Mouse (Mus musculus) kidney, embryonic 14.5 days (tissue): ENCODE measurements around the gene Ldhd. TPM values are rescaled to one million over a fixed set of nuclear protein-coding genes. Genes with fewer than 3 reads are reported as not detected.
"Not testable (repeated sequence)": the region's sequence is repeated elsewhere in the genome, so short reads cannot be mapped to it uniquely, and the experiment has no call there.

Experiments used
- ATAC-seq: fragments of 200-750 bp; cut with Nextera tagmentation; 2 replicates; pipeline ENCODE4 v1.8.0; 2017; ENCODE audit warnings: moderate number of reproducible peaks, mild to moderate bottlenecking, moderate TSS enrichment, moderate library complexity; ENCODE audit not compliant: low FRiP score, low TSS enrichment
- H3K27ac ChIP-seq: fragments of 300-500 bp; sonication (generic); 2 replicates; pipeline ENCODE4 v1.5.1; 2014; ENCODE audit warnings: low read depth, mild to moderate bottlenecking, low read length, moderate library complexity, mixed read lengths
- H3K27me3 ChIP-seq: fragments of 300-500 bp; sonication (generic); 2 replicates; pipeline ENCODE4 v1.6.1; 2014; ENCODE audit warnings: mild to moderate bottlenecking, low read length; ENCODE audit not compliant: control insufficient read depth, insufficient read depth
- H3K36me3 ChIP-seq: fragments of 300-500 bp; sonication (generic); 2 replicates; pipeline ENCODE4 v1.6.1; 2014; ENCODE audit warnings: low read length, mixed read lengths; ENCODE audit not compliant: control insufficient read depth, insufficient read depth
- H3K4me1 ChIP-seq: fragments of 300-500 bp; sonication (generic); 2 replicates; pipeline ENCODE4 v1.6.1; 2014; ENCODE audit warnings: low read length, mixed read lengths; ENCODE audit not compliant: control insufficient read depth, insufficient read depth
- H3K4me2 ChIP-seq: fragments of 300-500 bp; sonication (generic); replicated peaks from 2 replicates; pipeline ENCODE4 v1.6.1; 2014; ENCODE audit warnings: low read depth, mild to moderate bottlenecking, low read length
- H3K4me3 ChIP-seq: fragments of 300-500 bp; sonication (generic); 2 replicates; pipeline ENCODE4 v1.5.1; 2014; ENCODE audit warnings: mild to moderate bottlenecking, low read length
- H3K9ac ChIP-seq: fragments of 300-500 bp; sonication (generic); 2 replicates; pipeline ENCODE4 v1.6.1; 2014; ENCODE audit warnings: low read depth, mild to moderate bottlenecking, low read length, moderate library complexity
- H3K9me3 ChIP-seq: fragments of 300-500 bp; sonication (generic); 2 replicates; pipeline ENCODE4 v1.6.1; 2016; ENCODE audit warnings: low read length; ENCODE audit not compliant: control insufficient read depth
- WGBS: fragments of 180-500 bp; shearing (Covaris S2); extraction: QIAGEN DNeasy Blood & Tissue Kit; methylation state at CpG from one replicate; pipeline ENCODE4 v1.1.7; 2014; 5-methylcytosine and 5-hydroxymethylcytosine counted together
- polyA plus RNA-seq: library from polyadenylated mRNA; unstranded; fragments of >200 nt; fragmentation: Nextera tagmentation; extraction: Ambion mirVana; gene quantifications from 2 replicates; pipeline ENCODE4 v1.2.1, GENCODE M21; 2014

The Ldhd gene
- polyA plus RNA-seq, 1 experiment from 2014 or later: 0.99 TPM

DNA sequence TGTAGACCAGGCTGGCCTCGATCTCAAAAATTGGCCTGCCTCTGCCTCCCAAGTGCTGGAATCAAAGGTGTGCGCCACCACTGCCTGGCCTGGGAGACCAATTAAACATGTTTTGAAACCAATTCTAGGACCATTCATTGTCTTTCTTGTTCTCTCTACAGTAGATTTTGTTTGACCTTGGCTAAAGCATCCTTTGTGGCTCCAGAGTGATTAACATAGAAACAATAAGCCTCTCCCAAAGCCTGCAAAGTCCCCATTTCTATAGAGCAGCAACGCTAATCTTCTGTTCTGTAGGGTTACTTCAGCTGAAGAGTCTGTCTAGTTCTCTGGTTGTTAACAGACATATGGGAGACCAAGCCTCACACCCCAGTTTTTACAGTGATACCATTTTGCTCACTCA, 20.5 kb upstream of the Ldhd start:
- no peak for ATAC-seq
- H3K4me3 ChIP-seq: no peak overlapping the region
- H3K9me3 ChIP-seq: no peaks in the 10 kb centered on the region
- no peaks in the 10 kb centered on the region for H3K27me3 ChIP-seq
- no peak overlapping the region for H3K4me2 ChIP-seq
- H3K9ac ChIP-seq: no peak overlapping the region
- H3K27ac ChIP-seq: no peak overlapping the region
- WGBS: 95% methylated on average over 3 of the region's 3 CpGs
- H3K36me3 ChIP-seq: no peaks in the 10 kb centered on the region
- H3K4me1 ChIP-seq: no peaks in the 10 kb centered on the region

DNA sequence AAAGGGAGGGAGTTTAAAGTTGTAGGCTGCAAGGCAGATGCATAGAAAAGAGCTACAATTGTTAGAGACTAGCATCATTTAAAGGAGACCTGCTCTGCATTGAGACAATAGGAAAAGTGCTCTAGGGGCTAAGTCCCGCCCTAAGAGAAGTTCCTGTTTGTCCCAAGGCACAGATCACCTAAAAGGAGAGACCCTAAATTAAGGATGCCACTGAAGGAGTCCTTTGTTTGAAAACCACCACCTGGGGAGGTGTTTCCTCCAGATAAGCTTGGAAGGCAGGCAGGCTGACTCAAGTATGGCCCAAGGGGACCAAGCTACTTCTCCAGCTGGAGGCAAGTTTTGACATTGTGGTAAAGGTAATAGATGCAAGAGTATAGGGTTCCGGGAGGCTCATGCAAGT, 18.7 kb upstream of the Ldhd start:
- Histone ChIP-seq H3K27me3 (no peaks in the 10 kb centered on the region), H3K4me1 (no peaks in the 10 kb centered on the region), H3K27ac (no peak overlapping the region), H3K9ac (no peak overlapping the region), H3K4me2 (no peak overlapping the region), H3K9me3 (no peaks in the 10 kb centered on the region), H3K36me3 (no peaks in the 10 kb centered on the region), H3K4me3 (no peak overlapping the region)
- WGBS: 73% methylated on average over 2 of the region's 2 CpGs
- no peak for ATAC-seq

DNA sequence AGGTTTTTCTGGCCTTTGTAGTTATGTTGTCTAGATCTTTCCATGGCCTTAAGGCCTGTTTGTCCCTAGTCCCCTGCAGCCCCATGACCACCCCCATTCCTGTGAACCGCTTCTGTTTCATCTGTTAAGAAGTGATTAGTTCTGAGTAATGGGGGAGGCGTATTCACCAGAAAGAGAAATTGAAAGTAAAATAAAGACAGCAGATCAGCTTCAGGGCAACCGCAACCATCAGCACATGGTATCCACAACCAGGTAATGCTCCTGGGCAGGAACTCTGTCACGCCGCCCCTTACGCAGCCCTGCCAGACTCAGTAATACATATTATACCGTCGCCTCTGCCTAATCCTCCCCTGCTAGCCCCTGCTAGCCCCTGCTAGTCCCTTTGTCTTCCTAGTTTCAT, 15.5 kb upstream of the Ldhd start:
- Histone ChIP-seq H3K27ac (no peak overlapping the region), H3K27me3 (no peaks in the 10 kb centered on the region), H3K9ac (no peak overlapping the region), H3K4me3 (no peak overlapping the region), H3K36me3 (no peaks in the 10 kb centered on the region), H3K4me1 (0 out of 2 replicates have a peak, but pooled peaks cover 5% of the 10 kb centered on the region), H3K4me2 (no peak overlapping the region), H3K9me3 (no peaks in the 10 kb centered on the region)
- 96% methylated on average over 8 of the region's 8 CpGs for WGBS
- ATAC-seq: no peak

DNA sequence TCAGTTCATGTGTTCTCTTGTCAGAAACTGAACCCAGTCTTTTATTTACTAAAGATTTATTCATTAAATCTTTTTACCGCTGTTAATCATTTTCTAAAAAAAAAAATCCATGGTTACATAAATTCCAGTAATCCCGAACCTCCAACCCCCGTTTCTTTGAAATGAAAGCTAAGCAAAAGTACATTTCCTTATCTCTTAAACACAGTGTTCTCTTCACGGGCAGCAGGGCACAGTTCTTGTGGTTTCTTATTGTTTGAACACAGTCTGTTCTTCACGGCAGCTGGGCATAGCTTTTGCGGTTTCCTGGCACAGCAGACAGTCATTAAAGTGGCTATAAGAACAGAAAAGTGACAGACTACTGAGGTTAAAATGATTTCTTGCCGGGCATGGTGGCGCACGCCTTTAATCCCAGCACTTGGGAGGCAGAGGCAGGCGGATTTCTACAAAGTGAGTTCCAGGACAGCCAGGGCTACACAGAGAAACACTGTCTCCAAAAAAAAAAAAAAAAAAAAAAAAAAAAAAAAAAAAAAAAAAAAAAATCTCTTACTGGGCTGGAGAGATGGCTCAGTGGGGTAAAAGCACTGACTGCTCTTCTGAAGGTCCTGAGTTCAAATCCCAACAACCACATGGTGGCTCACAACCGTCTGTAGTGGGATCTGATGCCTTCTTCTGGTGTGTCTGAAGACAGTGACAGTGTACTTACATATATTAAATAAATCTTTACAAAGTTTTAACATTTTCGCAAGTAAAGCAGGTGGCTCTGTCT, 14.3 kb upstream of the Ldhd start:
- Histone ChIP-seq H3K9ac (peak overlapping the region; percentile 96; the same call in 1 of the 2 replicates), H3K4me3 (peak overlapping the region; percentile 88), H3K4me2 (peak overlapping the region; percentile 65)
- ATAC-seq, H3K27ac ChIP-seq, H3K27me3 ChIP-seq, H3K36me3 ChIP-seq, H3K4me1 ChIP-seq, H3K9me3 ChIP-seq: not testable (repeated sequence)
- 63% methylated on average over 12 of the region's 12 CpGs for WGBS

DNA sequence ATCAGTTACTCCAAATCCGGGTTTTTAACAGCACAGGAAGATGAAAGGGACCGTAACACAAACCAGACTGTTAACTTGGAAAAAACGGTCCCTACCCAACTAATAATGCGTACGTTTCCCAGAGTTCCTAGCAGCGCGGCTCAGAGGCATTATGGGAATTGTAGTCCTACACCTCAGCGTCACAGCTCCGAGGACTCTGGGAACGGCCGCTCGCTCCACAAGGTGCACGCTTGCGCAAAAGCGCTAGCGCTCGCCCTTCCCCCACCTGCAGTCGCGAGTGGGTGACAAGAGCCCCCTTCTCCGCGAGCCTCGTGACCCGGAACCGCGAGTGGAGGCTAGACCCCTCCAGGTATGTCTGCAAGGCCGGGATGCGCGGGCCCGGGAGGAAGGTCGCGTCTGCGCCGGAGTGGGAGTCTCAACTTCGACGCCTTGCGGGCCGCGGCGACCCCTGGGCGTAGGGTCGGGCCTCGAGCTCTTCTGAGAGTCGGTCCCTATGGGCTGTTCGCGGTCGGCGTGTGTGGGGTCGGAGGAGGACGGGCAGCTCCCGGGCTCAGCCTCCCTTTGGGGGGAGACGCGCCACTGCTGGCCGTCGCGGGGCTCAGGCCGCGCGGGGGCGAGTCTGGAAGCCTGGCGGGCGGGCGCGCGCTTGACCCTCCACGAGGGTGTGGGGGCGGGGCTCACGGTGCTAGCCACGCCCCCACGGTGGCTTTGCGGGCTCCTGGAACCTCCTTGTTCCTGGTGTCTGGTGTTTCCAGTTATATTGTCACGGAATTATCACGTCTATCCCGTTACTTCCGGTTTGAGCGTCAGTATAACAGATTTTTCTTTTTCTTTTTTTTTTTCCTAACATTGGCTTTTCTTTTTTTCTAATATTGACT, 13.3 kb upstream of the Ldhd start, which contains the start of gene Zfp1:
Gene Zfp1, plus strand, starts transcription at position 138 of the 878 bp plus-strand sequence.
- 0 out of 2 replicates have a peak, but pooled peaks cover 5% of the 10 kb centered on the region for H3K4me1 ChIP-seq
- H3K27ac ChIP-seq: peak within 1 kb of the TSS; percentile 97
- WGBS: under 1% methylated on average over 75 of the region's 75 CpGs
- H3K9ac ChIP-seq: peak within 1 kb of the TSS; percentile 96
- H3K4me2 ChIP-seq: peak within 1 kb of the TSS; percentile 65
- no peaks in the 10 kb centered on the region for H3K9me3 ChIP-seq
- H3K36me3 ChIP-seq: no peaks in the 10 kb centered on the region
- peak; percentile 97 for ATAC-seq
- peak within 1 kb of the TSS; percentile 88 for H3K4me3 ChIP-seq
- no peaks in the 10 kb centered on the region for H3K27me3 ChIP-seq

DNA sequence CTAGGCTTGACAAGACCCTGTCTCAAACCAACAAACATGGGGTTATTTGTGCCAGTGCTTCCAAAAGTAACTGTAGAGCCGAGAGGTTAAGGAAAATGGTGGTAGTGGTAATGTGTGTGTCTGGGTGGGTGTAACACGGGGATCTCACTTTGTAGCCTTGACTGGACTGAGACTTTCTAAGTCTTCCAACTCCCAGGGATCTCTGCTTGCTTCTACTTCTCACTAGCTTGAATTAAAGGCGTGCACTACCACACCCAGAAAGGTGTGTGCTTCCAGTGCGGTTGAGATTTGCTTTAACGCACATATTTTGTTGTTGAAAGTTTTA, 12.7 kb upstream of the Ldhd start:
- WGBS: 13% methylated on average over 5 of the region's 5 CpGs
- Histone ChIP-seq H3K4me2 (peak overlapping the region; percentile 65), H3K9me3 (no peaks in the 10 kb centered on the region), H3K27me3 (no peaks in the 10 kb centered on the region), H3K36me3 (no peaks in the 10 kb centered on the region), H3K4me1 (0 out of 2 replicates have a peak, but pooled peaks cover 5% of the 10 kb centered on the region), H3K9ac (peak overlapping the region; percentile 96), H3K27ac (peak overlapping the region; percentile 59; the same call in 1 of the 2 replicates), H3K4me3 (peak overlapping the region; percentile 88)
- 0 out of 2 replicates have a peak, but pooled peaks have one; percentile 14 for ATAC-seq

DNA sequence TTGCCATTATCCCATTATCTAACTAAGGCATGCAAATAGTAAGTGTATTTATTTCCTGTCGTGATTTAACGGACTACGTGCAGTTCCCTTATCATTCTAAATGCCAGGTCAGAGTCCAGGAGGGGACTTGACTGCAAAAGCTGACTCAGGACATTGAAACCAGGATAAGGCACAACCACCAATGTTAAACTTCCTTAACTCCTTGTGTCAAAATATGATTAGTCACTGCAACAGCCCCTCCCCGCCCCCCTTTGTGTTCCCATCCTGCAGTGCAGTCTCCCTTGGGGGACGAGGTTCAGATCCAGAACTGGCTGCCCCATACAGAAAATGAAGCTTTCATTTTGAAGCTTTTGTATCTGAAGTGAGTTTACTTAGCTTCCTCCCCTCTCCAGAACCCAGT, 12.3 kb upstream of the Ldhd start:
- Histone ChIP-seq H3K4me2 (peak overlapping the region; percentile 65), H3K27ac (peak overlapping the region; percentile 59; the same call in 1 of the 2 replicates), H3K9ac (peak overlapping the region; percentile 96; the same call in 1 of the 2 replicates), H3K36me3 (no peaks in the 10 kb centered on the region), H3K4me1 (0 out of 2 replicates have a peak, but pooled peaks cover 5% of the 10 kb centered on the region), H3K27me3 (no peaks in the 10 kb centered on the region), H3K9me3 (no peaks in the 10 kb centered on the region), H3K4me3 (peak overlapping the region; percentile 88)
- WGBS: 47% methylated on average over 5 of the region's 5 CpGs
- ATAC-seq: no peak

DNA sequence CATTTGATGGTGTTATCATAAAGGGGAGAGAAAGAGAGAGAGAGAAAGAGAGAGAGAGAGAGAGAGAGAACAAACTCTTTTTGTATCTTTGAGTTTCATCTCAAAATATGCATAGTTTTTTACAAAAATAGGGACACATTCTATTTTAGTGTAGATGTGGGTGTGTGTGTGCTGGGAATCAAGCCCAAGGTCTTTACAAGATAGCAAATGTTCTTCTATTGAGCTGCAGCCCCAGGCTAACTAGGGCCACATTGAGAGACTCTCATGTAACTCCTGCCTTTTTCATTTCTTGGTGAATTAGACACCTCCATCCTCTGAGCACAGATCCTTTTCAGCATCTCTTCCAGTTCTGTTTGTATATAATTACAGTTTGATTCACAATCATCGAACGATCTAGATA, 10.9 kb upstream of the Ldhd start:
- Histone ChIP-seq H3K9me3 (no peaks in the 10 kb centered on the region), H3K27me3 (no peaks in the 10 kb centered on the region), H3K4me1 (0 out of 2 replicates have a peak, but pooled peaks cover 5% of the 10 kb centered on the region), H3K27ac (no peak overlapping the region), H3K4me2 (no peak overlapping the region), H3K36me3 (no peaks in the 10 kb centered on the region), H3K4me3 (no peak overlapping the region), H3K9ac (no peak overlapping the region)
- no peak for ATAC-seq
- 94% methylated on average over 2 of the region's 2 CpGs for WGBS

DNA sequence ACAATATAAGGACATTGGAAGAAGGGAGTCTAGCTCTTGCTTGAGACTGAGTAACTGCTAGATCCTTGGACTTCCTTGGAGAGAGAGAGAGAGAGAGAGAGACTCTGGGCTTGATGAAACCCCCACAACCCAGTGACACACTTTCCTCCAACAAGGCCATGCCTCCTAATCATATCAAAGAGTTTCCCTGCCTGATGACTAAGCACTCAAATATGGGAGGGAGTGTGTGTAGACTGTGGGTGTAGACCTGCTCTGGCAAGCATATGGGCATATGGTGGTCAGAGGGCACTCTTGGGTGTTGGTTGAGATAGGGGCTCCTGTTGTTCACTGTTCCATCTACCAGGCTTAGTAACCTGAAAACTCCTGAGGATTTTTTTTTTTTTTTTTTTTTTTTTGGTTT, 7.9 kb upstream of the Ldhd start:
- no peaks in the 10 kb centered on the region for H3K9me3 ChIP-seq
- no peaks in the 10 kb centered on the region for H3K27me3 ChIP-seq
- no peak overlapping the region for H3K27ac ChIP-seq
- no peaks in the 10 kb centered on the region for H3K36me3 ChIP-seq
- H3K4me1 ChIP-seq: 0 out of 2 replicates have a peak, but pooled peaks cover 5% of the 10 kb centered on the region
- H3K4me3 ChIP-seq: no peak overlapping the region
- no peak overlapping the region for H3K9ac ChIP-seq
- ATAC-seq: no peak
- H3K4me2 ChIP-seq: no peak overlapping the region
